Mouse (Mus musculus): Measurements from ENCODE around the gene Terf2. TPM values are rescaled to one million over a fixed set of nuclear protein-coding genes. Genes with fewer than 3 reads are reported as not detected.
A peak's percentile ranks its signal among the peaks of the same experiment; 100 is the strongest.
"Not testable (repeated sequence)": the region's sequence is repeated elsewhere in the genome, so short reads cannot be mapped to it uniquely, and the experiment has no call there.

Gene Terf2
- total and polyA plus RNA-seq, 3 experiments, result 6.0 to 11.2 (median 11.1) TPM

DNA sequence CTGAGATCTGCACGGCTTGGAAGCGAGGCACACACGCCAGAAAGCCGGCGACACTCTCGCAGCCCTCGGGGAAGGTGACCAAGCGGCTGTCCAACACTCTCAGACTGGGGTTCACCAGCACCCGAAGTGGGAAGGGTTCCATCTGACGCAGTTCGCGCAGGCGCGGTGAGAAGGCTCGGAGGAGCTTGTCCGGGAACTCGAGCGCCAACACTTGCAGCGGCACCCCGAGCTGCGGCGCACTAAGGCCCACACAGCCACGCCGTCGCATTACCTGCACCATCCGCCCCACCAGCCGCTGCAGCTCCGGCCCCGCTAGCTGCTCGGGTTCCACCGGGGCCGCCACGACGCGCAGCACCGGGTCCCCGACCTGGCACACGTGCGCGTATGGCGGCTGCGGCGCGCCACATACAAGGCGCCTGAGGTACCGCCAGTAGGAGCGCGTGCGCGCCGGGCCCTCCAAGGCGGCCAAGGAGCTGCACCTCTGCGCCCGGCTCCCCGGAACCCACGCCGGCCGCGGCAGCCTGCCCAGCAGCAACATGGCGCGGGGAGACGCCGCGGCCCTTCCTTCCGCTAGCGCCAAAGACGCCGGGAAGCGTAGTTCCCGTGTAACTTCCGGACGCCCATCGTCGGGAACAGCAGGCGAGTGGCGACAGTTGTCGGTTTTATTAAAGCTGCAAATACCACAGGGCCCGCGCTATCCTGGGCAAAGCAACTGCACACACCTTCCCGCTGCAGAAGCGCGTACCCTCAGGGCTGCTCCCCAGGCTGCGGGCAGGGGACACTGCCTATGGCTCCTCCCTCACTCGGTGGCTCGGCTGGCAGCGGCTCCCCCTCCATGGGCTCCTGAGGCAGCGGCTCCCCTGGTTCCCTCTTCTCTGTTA lies 48.0 kb downstream of the Terf2 start, which contains the start of gene Pdf:
Gene Pdf (minus strand): TSS at position 554 of the 881 bp plus-strand sequence.
- Histone ChIP-seq H3K4me1 (ENCODE audit: control insufficient read depth, insufficient read depth, low read length) (peaks cover 5% of the 10 kb centered on the region), H3K79me2 (replicated peaks; ENCODE audit: control insufficient read depth, insufficient read depth, low read length) (no peaks in the 10 kb centered on the region), H3K27ac (peak within 1 kb of the TSS; percentile 88), H3K27me3 (ENCODE audit: control insufficient read depth, insufficient read depth, low read length) (no peaks in the 10 kb centered on the region), H3K4me3 (peak within 1 kb of the TSS; percentile 87), H3K9ac (ENCODE audit: low read depth, low read length) (peak within 1 kb of the TSS; percentile 89), H3K36me3 (ENCODE audit: control insufficient read depth, insufficient read depth, low read length) (peaks cover 13% of the 10 kb centered on the region)
- DNase-seq, result peak; percentile 88 to 89
- TF ChIP-seq EP300 (IDR thresholded peaks at IDR 0.05; ENCODE audit: insufficient read depth, low read depth, low read length) (0 out of 2 replicates have a peak, but pooled peaks have one; percentile 47), CTCF (IDR thresholded peaks at IDR 0.05) (0 out of 2 replicates have a peak, but pooled peaks have one; percentile 13), POLR2A (IDR thresholded peaks at IDR 0.05; ENCODE audit: insufficient read depth, low read depth, low read length) (peak; percentile 82)
- under 1% methylated on average over 87 of the region's 87 CpGs for WGBS
- intact Hi-C loops (cut with DNase I), result loop anchor here (1.0 kb wide), 1 partner anchor 17 kb away; the partner anchor contains the start of gene Vps4a

GRCm38 (mm10) chr8:107046976-107047375 lies 49.4 kb downstream of the Terf2 start:
- intact Hi-C loops (cut with DNase I), result no loop called here
- peak in 1 of 2 experiments; percentile 25 for DNase-seq

DNA sequence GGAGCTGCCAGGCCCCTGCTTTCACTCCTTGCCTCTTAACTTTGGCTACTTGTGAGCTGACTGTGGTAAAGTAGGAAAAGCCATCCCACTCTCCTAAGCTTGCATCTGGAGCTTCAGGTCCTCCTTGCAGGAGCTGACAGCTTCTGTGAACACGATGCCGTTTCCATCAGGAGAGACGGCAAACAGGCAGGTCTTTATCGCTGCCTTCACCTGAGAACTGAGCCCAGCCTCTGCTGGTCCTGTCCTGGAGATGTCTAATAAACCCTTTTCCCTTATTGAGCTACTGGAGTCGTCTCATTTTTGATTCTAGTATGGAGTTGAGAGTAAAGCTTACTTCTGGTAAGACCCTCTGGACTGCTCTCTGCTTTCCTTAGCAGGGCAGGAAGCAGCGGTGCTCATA lies 50.9 kb downstream of the Terf2 start:
- no peak overlapping the region for H3K9ac ChIP-seq (ENCODE audit: low read depth, low read length)
- H3K4me1 ChIP-seq (ENCODE audit: control insufficient read depth, insufficient read depth, low read length), result peaks cover 5% of the 10 kb centered on the region
- DNase-seq, result no peak
- intact Hi-C loops (cut with DNase I), result no loop called here
- no peaks in the 10 kb centered on the region for H3K27me3 ChIP-seq (ENCODE audit: control insufficient read depth, insufficient read depth, low read length)
- H3K79me2 ChIP-seq (replicated peaks; ENCODE audit: control insufficient read depth, insufficient read depth, low read length), result no peaks in the 10 kb centered on the region; the same call in 1 of the 2 replicates
- WGBS, result 83% methylated on average over 6 of the region's 6 CpGs
- H3K4me3 ChIP-seq, result no peak overlapping the region
- peaks cover 13% of the 10 kb centered on the region for H3K36me3 ChIP-seq (ENCODE audit: control insufficient read depth, insufficient read depth, low read length)
- no peak overlapping the region for H3K27ac ChIP-seq
- no peak for TF ChIP-seq CTCF (IDR thresholded peaks at IDR 0.05)
- no peak for TF ChIP-seq EP300 (IDR thresholded peaks at IDR 0.05; ENCODE audit: insufficient read depth, low read depth, low read length)

More at GRCm38 (mm10) chr8:107046976-107047375, 49.4 kb downstream of the Terf2 start:
- no peaks in the 10 kb centered on the region for H3K27me3 ChIP-seq (ENCODE audit: control insufficient read depth, insufficient read depth, low read length)
- TF ChIP-seq CTCF (IDR thresholded peaks at IDR 0.05), result no peak
- no peak for TF ChIP-seq POLR2A (IDR thresholded peaks at IDR 0.05; ENCODE audit: insufficient read depth, low read depth, low read length)
- TF ChIP-seq EP300 (IDR thresholded peaks at IDR 0.05; ENCODE audit: insufficient read depth, low read depth, low read length), result no peak
- no peak overlapping the region; the same call in 1 of the 2 replicates for H3K27ac ChIP-seq
- no peak overlapping the region for H3K4me3 ChIP-seq
- H3K9ac ChIP-seq (ENCODE audit: low read depth, low read length), result no peak overlapping the region
- WGBS, result 30% methylated on average over 5 of the region's 5 CpGs
- H3K36me3 ChIP-seq (ENCODE audit: control insufficient read depth, insufficient read depth, low read length), result peaks cover 13% of the 10 kb centered on the region
- no peaks in the 10 kb centered on the region for H3K79me2 ChIP-seq (replicated peaks; ENCODE audit: control insufficient read depth, insufficient read depth, low read length)
- H3K4me1 ChIP-seq (ENCODE audit: control insufficient read depth, insufficient read depth, low read length), result peaks cover 5% of the 10 kb centered on the region

GRCm38 (mm10) chr8:107040632-107041031 lies 55.7 kb downstream of the Terf2 start:
- Histone ChIP-seq H3K27ac (no peak overlapping the region), H3K4me1 (ENCODE audit: control insufficient read depth, insufficient read depth, low read length) (peaks cover 5% of the 10 kb centered on the region), H3K27me3 (ENCODE audit: control insufficient read depth, insufficient read depth, low read length) (no peaks in the 10 kb centered on the region), H3K9ac (ENCODE audit: low read depth, low read length) (no peak overlapping the region), H3K36me3 (ENCODE audit: control insufficient read depth, insufficient read depth, low read length) (peaks cover under 1% of the 10 kb centered on the region), H3K79me2 (replicated peaks; ENCODE audit: control insufficient read depth, insufficient read depth, low read length) (no peaks in the 10 kb centered on the region; the same call in 1 of the 2 replicates), H3K4me3 (no peak overlapping the region)
- intact Hi-C loops (cut with DNase I), result no loop called here
- WGBS, result 70% methylated on average over 7 of the region's 7 CpGs
- no peak for DNase-seq
- TF ChIP-seq EP300 (IDR thresholded peaks at IDR 0.05; ENCODE audit: insufficient read depth, low read depth, low read length) (no peak), CTCF (IDR thresholded peaks at IDR 0.05) (no peak), POLR2A (IDR thresholded peaks at IDR 0.05; ENCODE audit: insufficient read depth, low read depth, low read length) (no peak)

DNA sequence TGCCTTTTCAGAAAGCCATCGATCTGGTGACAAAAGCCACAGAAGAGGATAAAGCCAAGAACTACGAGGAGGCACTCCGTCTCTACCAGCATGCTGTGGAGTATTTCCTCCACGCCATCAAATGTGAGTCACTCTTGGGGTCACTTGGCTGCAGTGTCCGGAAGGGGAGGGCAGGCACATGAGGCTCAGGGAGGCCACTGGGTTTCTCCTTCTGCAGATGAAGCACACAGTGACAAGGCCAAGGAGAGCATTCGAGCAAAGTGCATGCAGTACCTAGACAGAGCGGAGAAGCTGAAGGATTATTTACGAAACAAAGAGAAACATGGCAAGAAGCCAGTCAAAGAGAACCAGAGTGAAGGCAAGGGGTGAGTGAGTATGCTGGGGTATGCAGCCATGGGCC lies 59.7 kb downstream of the Terf2 start:
- WGBS, result 39% methylated on average over 8 of the region's 8 CpGs
- no peaks in the 10 kb centered on the region; the same call in 1 of the 2 replicates for H3K36me3 ChIP-seq (ENCODE audit: control insufficient read depth, insufficient read depth, low read length)
- peaks cover 2% of the 10 kb centered on the region; the same call in 1 of the 2 replicates for H3K79me2 ChIP-seq (replicated peaks; ENCODE audit: control insufficient read depth, insufficient read depth, low read length)
- DNase-seq, result peak in 1 of 2 experiments; percentile 25
- H3K27ac ChIP-seq, result no peak overlapping the region
- H3K9ac ChIP-seq (ENCODE audit: low read depth, low read length), result no peak overlapping the region
- H3K4me3 ChIP-seq, result no peak overlapping the region
- peaks cover 7% of the 10 kb centered on the region for H3K4me1 ChIP-seq (ENCODE audit: control insufficient read depth, insufficient read depth, low read length)
- no peak for TF ChIP-seq CTCF (IDR thresholded peaks at IDR 0.05)
- no peak for TF ChIP-seq EP300 (IDR thresholded peaks at IDR 0.05; ENCODE audit: insufficient read depth, low read depth, low read length)
- TF ChIP-seq POLR2A (IDR thresholded peaks at IDR 0.05; ENCODE audit: insufficient read depth, low read depth, low read length), result no peak
- intact Hi-C loops (cut with DNase I), result no loop called here
- H3K27me3 ChIP-seq (ENCODE audit: control insufficient read depth, insufficient read depth, low read length), result no peaks in the 10 kb centered on the region

- no peak for TF ChIP-seq POLR2A (IDR thresholded peaks at IDR 0.05; ENCODE audit: insufficient read depth, low read depth, low read length)
- no peak for TF ChIP-seq CTCF (IDR thresholded peaks at IDR 0.05)
- TF ChIP-seq EP300 (IDR thresholded peaks at IDR 0.05; ENCODE audit: insufficient read depth, low read depth, low read length), result no peak
- Histone ChIP-seq H3K9ac (ENCODE audit: low read depth, low read length) (no peak overlapping the region), H3K79me2 (replicated peaks; ENCODE audit: control insufficient read depth, insufficient read depth, low read length) (peaks cover 2% of the 10 kb centered on the region; the same call in 1 of the 2 replicates), H3K27me3 (ENCODE audit: control insufficient read depth, insufficient read depth, low read length) (no peaks in the 10 kb centered on the region), H3K27ac (no peak overlapping the region), H3K4me1 (ENCODE audit: control insufficient read depth, insufficient read depth, low read length) (peaks cover 7% of the 10 kb centered on the region), H3K4me3 (no peak overlapping the region), H3K36me3 (ENCODE audit: control insufficient read depth, insufficient read depth, low read length) (no peaks in the 10 kb centered on the region; the same call in 1 of the 2 replicates)
- WGBS, result 88% methylated on average over 3 of the region's 3 CpGs
- intact Hi-C loops (cut with DNase I), result no loop called here
- no peak for DNase-seq
Observed at GRCm38 (mm10) chr8:107035641-107036040, 60.7 kb downstream of the Terf2 start.

GRCm38 (mm10) chr8:107033609-107034008 lies 62.7 kb downstream of the Terf2 start:
- intact Hi-C loops (cut with DNase I); DNase-seq; H3K27me3 ChIP-seq (ENCODE audit: control insufficient read depth, insufficient read depth, low read length); H3K4me3 ChIP-seq; H3K4me1 ChIP-seq (ENCODE audit: control insufficient read depth, insufficient read depth, low read length); H3K36me3 ChIP-seq (ENCODE audit: control insufficient read depth, insufficient read depth, low read length); H3K27ac ChIP-seq; H3K9ac ChIP-seq (ENCODE audit: low read depth, low read length); H3K79me2 ChIP-seq (replicated peaks; ENCODE audit: control insufficient read depth, insufficient read depth, low read length): not testable (repeated sequence)
- 95% methylated on average over 2 of the region's 2 CpGs for WGBS
